Mouse (Mus musculus): ENCODE data around the gene Akt3.

DNA sequence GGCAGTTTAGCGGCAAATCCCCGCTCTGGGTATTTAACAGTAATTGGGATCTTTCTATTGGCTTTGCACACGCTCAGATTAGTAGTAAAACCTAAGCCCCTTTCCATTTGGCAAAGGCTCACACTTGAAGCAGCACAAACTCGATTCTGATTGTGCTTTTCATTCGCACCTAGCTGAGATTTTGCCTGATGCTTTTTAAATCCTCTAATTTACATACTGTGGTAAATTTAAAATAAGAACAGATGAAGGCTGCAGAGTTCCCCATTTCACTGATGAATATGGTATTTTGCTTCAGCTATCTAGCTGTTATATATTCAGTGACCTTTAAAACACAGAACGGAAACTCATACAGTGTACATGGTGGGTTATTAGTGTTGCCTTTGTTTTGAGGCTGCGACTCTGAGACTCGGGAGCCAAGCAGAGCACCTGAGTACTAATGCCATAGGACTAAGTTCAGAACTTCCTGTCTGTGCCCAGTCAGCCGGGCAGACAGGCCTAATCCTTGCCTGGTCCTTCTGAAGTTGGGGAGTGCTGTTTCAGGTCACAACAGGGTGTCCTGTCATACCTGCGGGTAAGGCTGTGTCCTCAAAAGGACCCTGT lies 277.1 kb downstream of the Akt3 start:
- TF ChIP-seq CTCF (IDR thresholded peaks at IDR 0.05) = no peak
- TF ChIP-seq EP300 (IDR thresholded peaks at IDR 0.05) = no peak
